Mouse (Mus musculus): ENCODE data around the gene Bahcc1.

Gene Bahcc1

GRCm38 (mm10) chr11:120206069-120206668, 26.6 kb upstream of the Bahcc1 start:
- no peak for DNase-seq (ENCODE audit: extremely low read depth, low read depth)

- no peak for DNase-seq (ENCODE audit: extremely low read depth, low read depth)
These were observed 26.1 kb upstream of the Bahcc1 start for GRCm38 (mm10) chr11:120206669-120207090.

GRCm38 (mm10) chr11:120208848-120209247, 23.9 kb upstream of the Bahcc1 start:
- DNase-seq (ENCODE audit: extremely low read depth, low read depth) = peak; percentile 7

GRCm38 (mm10) chr11:120209462-120209861, 23.3 kb upstream of the Bahcc1 start:
- DNase-seq (ENCODE audit: extremely low read depth, low read depth) = no peak

- no peak for DNase-seq (ENCODE audit: extremely low read depth, low read depth)
These were observed 17.0 kb upstream of the Bahcc1 start for GRCm38 (mm10) chr11:120215726-120216241.

GRCm38 (mm10) chr11:120216540-120217324, 16.0 kb upstream of the Bahcc1 start:
- no peak for DNase-seq (ENCODE audit: extremely low read depth, low read depth)

GRCm38 (mm10) chr11:120218176-120218856, 14.4 kb upstream of the Bahcc1 start:
- DNase-seq (ENCODE audit: extremely low read depth, low read depth) = no peak

GRCm38 (mm10) chr11:120218946-120219345, 13.8 kb upstream of the Bahcc1 start:
- DNase-seq (ENCODE audit: extremely low read depth, low read depth) = peak; percentile 78

GRCm38 (mm10) chr11:120219916-120220522, 12.7 kb upstream of the Bahcc1 start:
- DNase-seq (ENCODE audit: extremely low read depth, low read depth) = no peak

- no peak for DNase-seq (ENCODE audit: extremely low read depth, low read depth)
These were observed 11.6 kb upstream of the Bahcc1 start for GRCm38 (mm10) chr11:120220963-120221827.

- DNase-seq (ENCODE audit: extremely low read depth, low read depth) = no peak
These were observed 10.2 kb upstream of the Bahcc1 start for GRCm38 (mm10) chr11:120222425-120223104.

- no peak for DNase-seq (ENCODE audit: extremely low read depth, low read depth)
These were observed 8.9 kb upstream of the Bahcc1 start for GRCm38 (mm10) chr11:120223586-120224487.

- DNase-seq (ENCODE audit: extremely low read depth, low read depth) = no peak
These were observed 8.1 kb upstream of the Bahcc1 start for GRCm38 (mm10) chr11:120224488-120225255.

- no peak for DNase-seq (ENCODE audit: extremely low read depth, low read depth)
These were observed 7.2 kb upstream of the Bahcc1 start for GRCm38 (mm10) chr11:120225256-120226195.

- DNase-seq (ENCODE audit: extremely low read depth, low read depth) = no peak
These were observed 6.1 kb upstream of the Bahcc1 start for GRCm38 (mm10) chr11:120226421-120227280.

- no peak for DNase-seq (ENCODE audit: extremely low read depth, low read depth)
These were observed 5.1 kb upstream of the Bahcc1 start for GRCm38 (mm10) chr11:120227571-120228051.

Data from MEL-GATA-1-ER (cell line).